In the genomic region with DNA sequence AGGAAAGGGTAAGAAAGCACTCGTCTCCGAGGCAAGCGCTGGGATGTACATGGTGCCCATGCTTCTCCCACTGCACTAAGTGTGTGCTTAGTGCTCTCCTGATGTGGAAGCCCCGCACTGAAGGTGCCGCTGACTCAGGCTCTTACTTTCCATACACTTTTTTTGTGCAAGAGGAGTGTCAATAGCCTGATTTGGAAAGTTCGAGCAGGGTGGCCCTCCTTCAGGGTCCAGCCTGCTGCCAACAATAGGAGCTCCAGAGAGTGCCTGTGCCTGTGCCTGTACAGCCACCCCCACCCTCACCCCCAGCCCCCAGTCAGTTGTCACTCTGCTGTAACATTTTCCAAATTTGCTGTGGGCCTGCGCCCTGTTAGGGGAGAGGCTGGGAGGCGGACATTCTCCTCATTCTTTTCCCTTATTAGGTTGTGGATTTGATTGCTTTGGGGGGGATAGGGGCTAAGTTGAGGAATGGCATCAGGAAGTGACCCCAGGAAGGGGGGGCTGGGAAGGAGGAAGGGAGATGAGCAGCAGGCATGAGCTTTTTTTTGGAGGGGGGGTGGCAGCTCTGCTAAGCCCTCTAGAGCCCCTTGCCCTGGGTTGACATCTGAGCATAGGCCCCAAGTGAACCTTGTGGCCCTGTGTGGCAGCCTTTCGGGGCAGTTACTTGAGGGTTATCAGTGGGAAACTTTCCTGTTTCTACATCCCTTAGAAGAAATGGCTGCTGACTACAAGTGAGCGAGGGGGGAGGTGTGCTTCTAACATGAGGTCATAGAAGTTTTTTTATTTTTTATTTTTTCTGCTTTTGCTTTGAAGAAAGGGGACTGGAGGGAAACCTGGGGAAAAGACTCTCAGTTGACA, we compare ENCODE assay signal across 7 mouse cellular contexts. TPM values are rescaled to one million over a fixed set of nuclear protein-coding genes. Genes with fewer than 3 reads are reported as not detected.
DNase-seq lines count a peak whose midpoint lies in the region; ATAC-seq lines count a peak whose summit lies in the region.

No protein-coding gene starts in this region.

- no peaks in the 10 kb centered on the region for H3K27me3 ChIP-seq in embryonic facial prominence, embryonic 12.5 days
- no peaks in the 10 kb centered on the region for H3K27me3 ChIP-seq in intestine, embryonic 15.5 days (replicated peaks)

- peaks cover 4% of the 10 kb centered on the region; the same call in 1 of the 2 replicates for H3K36me3 ChIP-seq in embryonic facial prominence, embryonic 12.5 days
- H3K36me3 ChIP-seq in intestine, embryonic 15.5 days, result peaks cover 3% of the 10 kb centered on the region; the same call in 1 of the 2 replicates

- H3K4me3 ChIP-seq in embryonic facial prominence, embryonic 12.5 days, result no peak overlapping the region
- no peak overlapping the region for H3K4me3 ChIP-seq in intestine, embryonic 15.5 days (replicated peaks)

- H3K27ac ChIP-seq in embryonic facial prominence, embryonic 12.5 days, result peak overlapping the region; percentile 91
- peak overlapping the region; percentile 92 for H3K27ac ChIP-seq in intestine, embryonic 15.5 days

- H3K9ac ChIP-seq in embryonic facial prominence, embryonic 12.5 days, result peak overlapping the region; percentile 31; the same call in 1 of the 2 replicates
- H3K9ac ChIP-seq in intestine, embryonic 15.5 days, result 0 out of 2 replicates have a peak overlapping the region, but pooled peaks have one; percentile 20

- WGBS in embryonic facial prominence, embryonic 12.5 days, result 10% methylated on average over 10 of the region's 10 CpGs
- WGBS in intestine, embryonic 15.5 days, result 25% methylated on average over 10 of the region's 10 CpGs

- H3K4me1 ChIP-seq in embryonic facial prominence, embryonic 12.5 days, result peaks cover 81% of the 10 kb centered on the region
- peaks cover 77% of the 10 kb centered on the region for H3K4me1 ChIP-seq in intestine, embryonic 15.5 days (replicated peaks)

- peak overlapping the region; percentile 27 for H3K4me2 ChIP-seq in embryonic facial prominence, embryonic 12.5 days (replicated peaks)
- peak overlapping the region; percentile 33 for H3K4me2 ChIP-seq in intestine, embryonic 15.5 days (replicated peaks)

- ATAC-seq in embryonic facial prominence, embryonic 12.5 days (ENCODE audit: insufficient number of reproducible peaks, insufficient read depth, low FRiP score, low TSS enrichment), result peak; percentile 55
- peak; percentile 57 for ATAC-seq in intestine, embryonic 15.5 days

- H3K9me3 ChIP-seq in embryonic facial prominence, embryonic 12.5 days, result no peaks in the 10 kb centered on the region
- H3K9me3 ChIP-seq in intestine, embryonic 15.5 days, result no peaks in the 10 kb centered on the region

- DNase-seq in R1 (ENCODE audit: low read depth, low spot score), result peak; percentile 94
- DNase-seq in lung, postnatal 14 days, result peak; percentile 46
- DNase-seq in cerebellum, postnatal 14 days, result no peak
- no peak for DNase-seq in ovary, postnatal 36 days (ENCODE audit: low spot score)
- DNase-seq in urinary bladder, postnatal 4 days (ENCODE audit: low spot score in 2 of 2), result no peak

RNA-seq across cellular contexts. Expression of gene Actn4, which starts 16.5 kb away (rescaled TPM):
- polyA plus RNA-seq in embryonic facial prominence, embryonic 12.5 days (2016; fragmentation: Nextera tagmentation; extraction: Ambion mirVana), result 233 and 253 TPM in 2 replicates
- polyA plus RNA-seq in intestine, embryonic 15.5 days (2015; fragmentation: Nextera tagmentation; extraction: Ambion mirVana), result 340 and 361 TPM in 2 replicates

RNA-seq across cellular contexts. Expression of gene Eif3k, which starts 36.0 kb away (rescaled TPM):
- 392 and 419 TPM in 2 replicates for polyA plus RNA-seq in embryonic facial prominence, embryonic 12.5 days (2016; fragmentation: Nextera tagmentation; extraction: Ambion mirVana)
- polyA plus RNA-seq in intestine, embryonic 15.5 days (2015; fragmentation: Nextera tagmentation; extraction: Ambion mirVana), result 359 and 375 TPM in 2 replicates

RNA-seq across cellular contexts. Expression of gene Map4k1, which starts 36.2 kb away (rescaled TPM):
- polyA plus RNA-seq in embryonic facial prominence, embryonic 12.5 days (2016; fragmentation: Nextera tagmentation; extraction: Ambion mirVana), result 6.7 and 9.3 TPM in 2 replicates
- 6.3 and 7.7 TPM in 2 replicates for polyA plus RNA-seq in intestine, embryonic 15.5 days (2015; fragmentation: Nextera tagmentation; extraction: Ambion mirVana)

Comparison
In these comparisons a context has a peak if more than half of its experiments do, and no peak if none do; other contexts are left out.
1. DNase-seq: peak in R1 (single experiment) and lung, postnatal 14 days (single experiment); none in cerebellum, postnatal 14 days (0 of 2), ovary, postnatal 36 days (single experiment) and urinary bladder, postnatal 4 days (0 of 2).